In the genomic region with DNA sequence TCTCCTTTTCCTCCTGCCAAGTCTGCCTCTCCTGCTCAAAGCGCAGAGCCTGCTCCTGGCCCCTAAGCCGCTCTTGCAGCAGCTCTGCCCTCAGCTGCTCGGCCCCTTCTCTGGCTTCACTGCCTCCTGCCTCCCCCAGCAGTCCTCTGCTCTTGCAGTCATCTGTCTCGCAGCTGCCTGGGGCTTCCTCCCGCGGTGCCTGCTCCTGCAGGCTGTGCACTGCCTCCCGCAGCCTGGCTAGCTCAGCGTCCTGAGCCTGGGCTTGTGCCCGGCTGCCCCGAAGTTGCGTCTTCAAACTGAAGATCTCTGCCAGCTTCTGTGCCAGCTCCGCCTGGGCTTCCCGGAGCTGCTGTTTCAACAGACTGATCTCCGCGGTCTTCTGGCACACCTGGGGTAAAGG, we compare ENCODE assay signal across 9 mouse cellular contexts. TPM values are rescaled to one million over a fixed set of nuclear protein-coding genes. Genes with fewer than 3 reads are reported as not detected.
DNase-seq lines count a peak whose midpoint lies in the region; ATAC-seq and TF ChIP-seq lines count a peak whose summit lies in the region.
"Had no signal": no experiment of that assay in that cellular context is flagged by ENCODE, and none has a peak within 500 bp of the region (broad histone marks: within the 10 kb centered on the region; RNA-seq: fewer than 3 reads in every experiment).

No protein-coding gene starts in this region.

- H3K4me1 ChIP-seq in heart, embryonic 11.5 days (ENCODE audit: control insufficient read depth, insufficient read depth, low read length): peaks cover 17% of the 10 kb centered on the region
- peaks cover 43% of the 10 kb centered on the region for H3K4me1 ChIP-seq in spleen, adult 2 months (ENCODE audit: control insufficient read depth, insufficient read depth, insufficient read length)
- peaks cover 8% of the 10 kb centered on the region for H3K4me1 ChIP-seq in hindbrain, embryonic 16.5 days (ENCODE audit: control insufficient read depth, insufficient read depth, low read depth, low read length)

- no peak for ATAC-seq in heart, embryonic 11.5 days (replicated peaks; ENCODE audit: insufficient number of reproducible peaks, low FRiP score, low TSS enrichment)
- peak; percentile 29; the same call in 1 of the 2 replicates for ATAC-seq in hindbrain, embryonic 16.5 days

- no peak for TF ChIP-seq POLR2A in spleen, adult 2 months (IDR thresholded peaks at IDR 0.05; ENCODE audit: low read depth, low read length)

- peak overlapping the region; percentile 30; the same call in 1 of the 2 replicates for H3K9ac ChIP-seq in heart, embryonic 11.5 days (ENCODE audit: low read depth, low read length)
- H3K9ac ChIP-seq in hindbrain, embryonic 16.5 days (ENCODE audit: low read depth, low read length): no peak overlapping the region

- WGBS in heart, embryonic 11.5 days (ENCODE audit: insufficient replicate concordance): 39% methylated on average over 15 of the region's 15 CpGs
- 18% methylated on average over 15 of the region's 15 CpGs for WGBS in spleen, adult 2 months
- 53% methylated on average over 15 of the region's 15 CpGs for WGBS in hindbrain, embryonic 16.5 days

- H3K4me3 ChIP-seq in heart, embryonic 11.5 days (ENCODE audit: low read depth, low read length): no peak overlapping the region; the same call in 1 of the 2 replicates
- H3K4me3 ChIP-seq in spleen, adult 2 months (ENCODE audit: extremely low read depth, insufficient read depth, insufficient read length): peak overlapping the region; percentile 40; the same call in 1 of the 2 replicates
- no peak overlapping the region for H3K4me3 ChIP-seq in hindbrain, embryonic 16.5 days (ENCODE audit: low read length)

- H3K27me3 ChIP-seq in heart, embryonic 11.5 days (ENCODE audit: control insufficient read depth, insufficient read depth, low read length): peaks cover 4% of the 10 kb centered on the region; the same call in 1 of the 2 replicates
- H3K27me3 ChIP-seq in spleen, adult 2 months (ENCODE audit: control insufficient read depth, insufficient read depth, low read length): no peaks in the 10 kb centered on the region
- H3K27me3 ChIP-seq in hindbrain, embryonic 16.5 days (replicated peaks; ENCODE audit: control insufficient read depth, insufficient read depth, low read length): no peaks in the 10 kb centered on the region

- TF ChIP-seq CTCF in spleen, adult 2 months (IDR thresholded peaks at IDR 0.05; ENCODE audit: extremely low read depth, insufficient read depth, insufficient read length, insufficient replicate concordance): no peak

- H3K9me3 ChIP-seq in heart, embryonic 11.5 days (replicated peaks; ENCODE audit: control insufficient read depth, low read length): no peaks in the 10 kb centered on the region
- no peaks in the 10 kb centered on the region for H3K9me3 ChIP-seq in hindbrain, embryonic 16.5 days (ENCODE audit: control insufficient read depth, low read length)

- no peak overlapping the region for H3K27ac ChIP-seq in heart, embryonic 11.5 days (ENCODE audit: low read depth, low read length)
- peak overlapping the region; percentile 91 for H3K27ac ChIP-seq in spleen, adult 2 months (ENCODE audit: insufficient read depth, low read length)
- 0 out of 2 replicates have a peak overlapping the region, but pooled peaks have one; percentile 8 for H3K27ac ChIP-seq in hindbrain, embryonic 16.5 days (ENCODE audit: low read depth, low read length)

- H3K4me2 ChIP-seq in heart, embryonic 11.5 days: peak overlapping the region; percentile 33; the same call in 1 of the 2 replicates
- H3K4me2 ChIP-seq in hindbrain, embryonic 16.5 days (ENCODE audit: low read length): peak overlapping the region; percentile 20; the same call in 1 of the 2 replicates

- H3K36me3 ChIP-seq in heart, embryonic 11.5 days (ENCODE audit: control insufficient read depth, insufficient read depth, low read length): peaks cover 3% of the 10 kb centered on the region
- H3K36me3 ChIP-seq in spleen, adult 2 months (ENCODE audit: control insufficient read depth, insufficient read depth, low read length): peaks cover 6% of the 10 kb centered on the region
- H3K36me3 ChIP-seq in hindbrain, embryonic 16.5 days (ENCODE audit: control insufficient read depth, insufficient read depth, low read length): peaks cover 3% of the 10 kb centered on the region; the same call in 1 of the 2 replicates

- DNase-seq in heart, adult 8-10 months (ENCODE audit: low spot score): no peak
- DNase-seq in spleen, adult 2 months (ENCODE audit: low read depth in 1 of 2, low spot score in 2 of 2): peak in 1 of 2 experiments; percentile 33
- DNase-seq in spleen, postnatal 14 days (ENCODE audit: low spot score in 2 of 2): no peak
- DNase-seq in urinary bladder, postnatal 10 days (ENCODE audit: low spot score): no peak
- no peak for DNase-seq in T-cell, adult 2 months (ENCODE audit: low spot score)
- no peak for DNase-seq in lung, adult 18-20 months
- DNase-seq: retina, postnatal 1 day had no signal

RNA-seq across cellular contexts. Expression of gene N4bp3, which starts 6.9 kb away (rescaled TPM):
- 4.2 and 6.4 TPM in 2 replicates for polyA plus RNA-seq in heart, embryonic 11.5 days (2014; fragmentation: Nextera tagmentation; extraction: Ambion mirVana)
- total RNA-seq in heart, adult 8-10 months (2022): 10 to 100 TPM in 3 of 4 experiments, 1 to 10 TPM in 1; 9.2 to 10.8 (median 10.3) TPM
- 11.3 and 14.7 TPM in 2 replicates for polyA plus RNA-seq in spleen, adult 2 months (2012; rRNA removed)
- 31.1 and 34.1 TPM in 2 replicates for polyA plus RNA-seq in hindbrain, embryonic 16.5 days (2015; fragmentation: Nextera tagmentation; extraction: Ambion mirVana)

RNA-seq across cellular contexts. Expression of gene D930048N14Rik, which starts 7.0 kb away (rescaled TPM):
- polyA plus RNA-seq in heart, embryonic 11.5 days (2014; fragmentation: Nextera tagmentation; extraction: Ambion mirVana): 0.59 and 0.97 TPM in 2 replicates
- total RNA-seq in heart, adult 8-10 months (2022): 1 to 10 TPM in 1 of 4 experiments, under 1 TPM in 3; 0.22 to 1.0 (median 0.63) TPM
- polyA plus RNA-seq in spleen, adult 2 months (2012; rRNA removed): 3.4 and 5.0 TPM in 2 replicates
- polyA plus RNA-seq in hindbrain, embryonic 16.5 days (2015; fragmentation: Nextera tagmentation; extraction: Ambion mirVana): 1.4 and 1.8 TPM in 2 replicates

RNA-seq across cellular contexts. Expression of gene Rmnd5b, which starts 8.1 kb away (rescaled TPM):
- polyA plus RNA-seq in heart, embryonic 11.5 days (2014; fragmentation: Nextera tagmentation; extraction: Ambion mirVana): 29.7 and 32.2 TPM in 2 replicates
- 10 to 100 TPM; 12.6 to 19.1 (median 15.3) TPM for total RNA-seq in heart, adult 8-10 months (2022)
- polyA plus RNA-seq in spleen, adult 2 months (2012; rRNA removed): 71.2 and 87.4 TPM in 2 replicates
- 79.8 and 82.2 TPM in 2 replicates for polyA plus RNA-seq in hindbrain, embryonic 16.5 days (2015; fragmentation: Nextera tagmentation; extraction: Ambion mirVana)

RNA-seq across cellular contexts. Expression of gene Nhp2, which starts 24.2 kb away (rescaled TPM):
- polyA plus RNA-seq in heart, embryonic 11.5 days (2014; fragmentation: Nextera tagmentation; extraction: Ambion mirVana): 114 and 131 TPM in 2 replicates
- total RNA-seq in heart, adult 8-10 months (2022): 10 to 100 TPM; 18.4 to 23.7 (median 21.4) TPM
- polyA plus RNA-seq in spleen, adult 2 months (2012; rRNA removed): 34.3 and 41.2 TPM in 2 replicates
- 98.4 and 103 TPM in 2 replicates for polyA plus RNA-seq in hindbrain, embryonic 16.5 days (2015; fragmentation: Nextera tagmentation; extraction: Ambion mirVana)

RNA-seq across cellular contexts. Expression of gene Hnrnpab, which starts 37.1 kb away (rescaled TPM):
- polyA plus RNA-seq in heart, embryonic 11.5 days (2014; fragmentation: Nextera tagmentation; extraction: Ambion mirVana): 362 and 384 TPM in 2 replicates
- total RNA-seq in heart, adult 8-10 months (2022): 100 to 1,000 TPM; 119 to 149 (median 133) TPM
- polyA plus RNA-seq in spleen, adult 2 months (2012; rRNA removed): 146 and 314 TPM in 2 replicates
- 221 and 253 TPM in 2 replicates for polyA plus RNA-seq in hindbrain, embryonic 16.5 days (2015; fragmentation: Nextera tagmentation; extraction: Ambion mirVana)
